Mouse (Mus musculus) limb, embryonic 15.5 days (tissue): ENCODE measurements around the gene Zfp768. TPM values are rescaled to one million over a fixed set of nuclear protein-coding genes. Genes with fewer than 3 reads are reported as not detected.
"Not testable (repeated sequence)": the region's sequence is repeated elsewhere in the genome, so short reads cannot be mapped to it uniquely, and the experiment has no call there.

ENCODE experiments used
- ATAC-seq: fragments of 200-750 bp; cut with Nextera tagmentation; 2 replicates; pipeline ENCODE4 v1.8.0; 2017; ENCODE audit warnings: low read depth, moderate TSS enrichment; ENCODE audit not compliant: insufficient number of reproducible peaks, low FRiP score, low TSS enrichment
- H3K27ac ChIP-seq: fragments of 300-500 bp; sonication (generic); 2 replicates; pipeline ENCODE4 v1.5.1; 2015; ENCODE audit warnings: moderate library complexity, mild to moderate bottlenecking, inconsistent platforms
- H3K27me3 ChIP-seq: fragments of 300-500 bp; sonication (generic); 2 replicates; pipeline ENCODE4 v1.6.1; 2015; ENCODE audit warnings: inconsistent platforms
- H3K36me3 ChIP-seq: fragments of 300-500 bp; sonication (generic); 2 replicates; pipeline ENCODE4 v1.6.1; 2015; ENCODE audit warnings: inconsistent platforms
- H3K4me1 ChIP-seq: fragments of 300-500 bp; sonication (generic); 2 replicates; pipeline ENCODE4 v1.6.1; 2015; ENCODE audit warnings: inconsistent platforms
- H3K4me2 ChIP-seq: fragments of 300-500 bp; sonication (generic); 2 replicates; pipeline ENCODE4 v1.6.1; 2015; ENCODE audit warnings: mild to moderate bottlenecking, inconsistent platforms
- H3K4me3 ChIP-seq: fragments of 300-500 bp; sonication (generic); 2 replicates; pipeline ENCODE4 v1.5.1; 2015; ENCODE audit warnings: mild to moderate bottlenecking, inconsistent platforms
- H3K9ac ChIP-seq: fragments of 300-500 bp; sonication (generic); 2 replicates; pipeline ENCODE4 v1.6.1; 2015; ENCODE audit warnings: inconsistent platforms
- H3K9me3 ChIP-seq: fragments of 300-500 bp; sonication (generic); 2 replicates; pipeline ENCODE4 v1.6.1; 2016; ENCODE audit warnings: inconsistent platforms
- WGBS: fragments of 180-500 bp; shearing (Covaris S2); methylation state at CpG from one replicate; pipeline ENCODE4 v1.1.7; 2015; 5-methylcytosine and 5-hydroxymethylcytosine counted together
- polyA plus RNA-seq: library from polyadenylated mRNA; unstranded; fragments of >200 nt; fragmentation: Nextera tagmentation; extraction: Ambion mirVana; gene quantifications from 2 replicates; pipeline ENCODE4 v1.2.1, GENCODE M21; 2015

Gene Zfp768
- polyA plus RNA-seq = 14.3 and 16.4 TPM in 2 replicates

DNA sequence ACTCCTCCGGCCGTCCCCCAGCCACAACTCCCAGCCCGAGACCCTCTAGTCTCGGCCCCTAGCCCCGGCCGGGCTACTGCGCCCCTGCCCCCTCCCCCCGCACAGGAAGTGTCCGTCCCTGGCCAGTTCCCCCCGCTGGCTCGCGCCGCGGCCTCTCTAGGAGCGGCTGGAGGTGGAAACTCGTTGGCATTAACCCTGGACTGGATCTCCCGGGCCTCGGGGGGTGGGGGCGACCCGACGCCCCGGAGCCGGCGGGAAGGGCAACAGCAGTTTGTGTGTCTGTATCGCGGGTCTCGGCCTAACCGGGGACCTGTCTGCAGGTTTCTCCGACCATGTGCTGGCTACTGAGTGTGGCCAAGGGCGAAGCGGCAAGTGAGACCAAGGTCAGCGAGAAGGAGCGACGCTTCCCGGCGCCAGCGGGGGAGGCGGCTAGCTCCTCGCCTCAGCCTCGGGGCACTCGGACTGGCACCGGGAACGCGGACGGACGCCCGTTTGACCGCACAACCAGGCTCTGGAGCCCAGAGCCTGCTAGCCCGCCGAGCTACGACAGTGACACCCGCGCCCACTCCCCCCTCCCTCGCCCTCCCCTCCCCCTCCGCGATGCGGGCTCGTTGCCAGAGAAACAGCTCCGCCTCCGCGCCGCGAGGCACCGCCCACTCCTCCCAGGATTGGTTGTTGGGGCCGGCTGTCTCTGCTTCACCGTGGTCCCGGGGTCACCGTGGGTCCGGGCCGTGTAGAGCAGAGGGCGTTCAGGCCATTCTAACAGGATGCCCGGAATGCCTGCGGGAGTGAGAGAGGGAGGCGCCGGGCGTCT is at the start of gene Zfp768:
TSS of gene Zfp768 (minus strand) at position 78 of the 814 bp plus-strand sequence.
- no peaks in the 10 kb centered on the region for H3K27me3 ChIP-seq
- no peaks in the 10 kb centered on the region for H3K9me3 ChIP-seq
- peak within 1 kb of the TSS; percentile 65 for H3K4me2 ChIP-seq
- H3K4me3 ChIP-seq = peak within 1 kb of the TSS; percentile 92
- H3K4me1 ChIP-seq = peaks cover 25% of the 10 kb centered on the region
- peak; percentile 88 for ATAC-seq
- peak within 1 kb of the TSS; percentile 90 for H3K9ac ChIP-seq
- H3K36me3 ChIP-seq = peaks cover 26% of the 10 kb centered on the region
- WGBS = under 1% methylated on average over 76 of the region's 76 CpGs
- peak within 1 kb of the TSS; percentile 96 for H3K27ac ChIP-seq

DNA sequence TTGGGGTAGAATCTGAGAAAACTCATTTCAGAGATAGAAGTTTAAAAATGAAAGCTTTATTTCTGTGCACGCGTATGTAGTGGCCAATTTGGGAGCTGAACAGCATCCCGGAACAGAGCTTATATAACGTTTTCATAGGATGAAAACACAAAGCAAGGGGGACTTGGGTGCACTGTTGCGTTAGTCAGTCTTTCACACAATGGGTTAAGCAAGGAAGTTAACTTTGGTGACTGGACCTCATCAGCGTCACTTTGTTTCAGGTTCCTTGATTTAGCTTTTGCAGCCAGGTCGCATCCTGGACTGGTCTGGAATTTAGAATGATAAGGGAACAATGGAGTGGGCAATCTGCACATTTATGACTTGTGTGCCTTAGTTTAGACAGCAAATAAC is 48.5 kb upstream of the Zfp768 start:
- peaks cover 7% of the 10 kb centered on the region for H3K4me1 ChIP-seq
- WGBS = 13% methylated on average over 7 of the region's 7 CpGs
- H3K9ac ChIP-seq = peak overlapping the region; percentile 17; the same call in 1 of the 2 replicates
- H3K27me3 ChIP-seq = no peaks in the 10 kb centered on the region
- peak overlapping the region; percentile 68 for H3K4me3 ChIP-seq
- H3K36me3 ChIP-seq = peaks cover 11% of the 10 kb centered on the region
- peak overlapping the region; percentile 81 for H3K4me2 ChIP-seq
- H3K9me3 ChIP-seq = no peaks in the 10 kb centered on the region
- ATAC-seq = no peak
- peak overlapping the region; percentile 90 for H3K27ac ChIP-seq

GRCm38 (mm10) chr7:127393157-127393943 is 48.0 kb upstream of the Zfp768 start, which contains the start of gene E430018J23Rik:
Gene E430018J23Rik (minus strand): TSS chr7:127393629.
- Histone ChIP-seq H3K4me2 (peak within 1 kb of the TSS; percentile 81), H3K9ac (peak within 1 kb of the TSS; percentile 76), H3K4me1 (peaks cover 7% of the 10 kb centered on the region), H3K27me3 (no peaks in the 10 kb centered on the region), H3K4me3 (peak within 1 kb of the TSS; percentile 68), H3K36me3 (peaks cover 11% of the 10 kb centered on the region), H3K9me3 (no peaks in the 10 kb centered on the region), H3K27ac (peak within 1 kb of the TSS; percentile 90)
- under 1% methylated on average over 45 of the region's 45 CpGs for WGBS
- peak; percentile 89 for ATAC-seq

DNA sequence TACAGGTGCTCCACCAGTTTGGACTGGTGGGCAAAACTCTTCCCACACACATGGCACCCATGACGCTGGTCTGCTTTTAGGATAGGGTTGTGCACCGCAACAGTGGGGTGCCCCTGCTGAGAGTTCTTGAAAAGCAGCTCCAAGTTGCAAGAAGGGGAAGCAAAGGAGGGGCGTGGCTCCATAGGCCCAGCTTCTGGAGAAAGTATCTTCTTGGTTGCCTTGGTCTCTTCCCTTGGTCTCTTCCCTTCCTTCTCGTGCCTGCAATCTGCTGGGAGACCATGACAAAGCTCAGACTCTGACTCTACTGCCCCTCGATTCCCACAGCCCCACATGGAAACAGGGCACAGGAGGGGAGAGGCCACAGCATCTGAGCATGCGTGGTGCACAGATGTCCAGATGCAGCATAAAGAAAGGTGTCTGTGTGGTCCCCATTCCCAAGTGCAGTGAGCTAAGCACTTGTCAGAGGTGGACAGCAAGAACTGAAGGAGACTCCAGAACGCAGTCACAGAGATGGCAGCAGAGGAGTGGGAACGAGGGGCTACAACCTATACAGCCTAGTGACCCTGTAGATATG is 46.9 kb upstream of the Zfp768 start:
- 84% methylated on average over 8 of the region's 8 CpGs for WGBS

DNA sequence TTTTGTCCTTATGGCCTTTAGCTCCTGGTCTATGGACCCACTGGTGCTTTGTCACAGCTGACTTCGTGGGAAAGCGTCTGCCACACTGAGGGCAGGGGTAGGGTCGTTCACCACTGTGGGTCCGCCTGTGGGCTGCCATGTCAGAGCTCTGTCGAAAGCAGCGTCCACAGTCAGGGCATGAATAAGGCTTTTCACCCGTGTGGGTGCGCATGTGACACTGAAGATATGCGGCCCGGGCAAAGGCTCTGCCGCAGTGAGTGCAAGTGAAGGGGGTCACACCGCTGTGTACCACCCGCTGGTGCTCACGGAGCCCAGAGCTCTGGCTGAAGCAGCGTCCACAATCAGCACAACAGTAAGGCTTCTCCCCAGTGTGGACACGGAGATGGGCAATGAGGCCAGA is 46.1 kb upstream of the Zfp768 start:
- peaks cover 7% of the 10 kb centered on the region for H3K4me1 ChIP-seq
- no peaks in the 10 kb centered on the region for H3K9me3 ChIP-seq
- H3K27ac ChIP-seq = no peak overlapping the region
- no peak overlapping the region for H3K4me3 ChIP-seq
- no peak overlapping the region for H3K9ac ChIP-seq
- no peaks in the 10 kb centered on the region for H3K27me3 ChIP-seq
- no peak overlapping the region for H3K4me2 ChIP-seq
- 94% methylated on average over 16 of the region's 16 CpGs for WGBS
- peaks cover 11% of the 10 kb centered on the region for H3K36me3 ChIP-seq
- ATAC-seq = no peak

More for the DNA sequence above, 46.9 kb upstream of the Zfp768 start:
- Histone ChIP-seq H3K27me3 (no peaks in the 10 kb centered on the region), H3K9me3 (no peaks in the 10 kb centered on the region), H3K4me1 (peaks cover 7% of the 10 kb centered on the region), H3K4me3 (peak overlapping the region; percentile 68), H3K9ac (peak overlapping the region; percentile 17; the same call in 1 of the 2 replicates), H3K27ac (0 out of 2 replicates have a peak overlapping the region, but pooled peaks have one; percentile 90), H3K4me2 (peak overlapping the region; percentile 81), H3K36me3 (peaks cover 11% of the 10 kb centered on the region)
- ATAC-seq = no peak

DNA sequence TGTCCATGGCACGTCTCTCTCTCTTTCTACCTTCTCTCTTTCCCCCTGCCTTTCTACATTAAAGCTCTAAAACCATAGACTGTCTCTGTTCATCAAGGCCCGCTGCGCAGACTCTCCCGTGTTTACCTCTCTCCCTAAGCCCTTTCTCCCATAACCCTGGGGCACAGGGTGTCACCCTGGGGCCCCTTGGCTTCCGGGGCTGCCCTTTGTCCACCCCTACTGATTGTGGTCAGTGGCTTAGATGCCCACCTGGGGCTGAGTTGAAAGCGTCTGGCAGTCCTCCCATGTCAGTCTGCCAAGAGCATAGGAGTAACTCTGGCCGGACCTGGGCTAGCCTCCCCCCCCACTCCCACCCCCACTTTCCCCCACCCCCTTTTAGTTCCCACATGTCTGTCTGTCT is 44.9 kb upstream of the Zfp768 start:
- Histone ChIP-seq H3K9ac (no peak overlapping the region), H3K4me1 (peaks cover 7% of the 10 kb centered on the region), H3K27ac (no peak overlapping the region), H3K4me3 (no peak overlapping the region), H3K27me3 (no peaks in the 10 kb centered on the region), H3K9me3 (no peaks in the 10 kb centered on the region), H3K36me3 (peaks cover 15% of the 10 kb centered on the region), H3K4me2 (no peak overlapping the region)
- WGBS = 82% methylated on average over 7 of the region's 7 CpGs
- no peak for ATAC-seq

DNA sequence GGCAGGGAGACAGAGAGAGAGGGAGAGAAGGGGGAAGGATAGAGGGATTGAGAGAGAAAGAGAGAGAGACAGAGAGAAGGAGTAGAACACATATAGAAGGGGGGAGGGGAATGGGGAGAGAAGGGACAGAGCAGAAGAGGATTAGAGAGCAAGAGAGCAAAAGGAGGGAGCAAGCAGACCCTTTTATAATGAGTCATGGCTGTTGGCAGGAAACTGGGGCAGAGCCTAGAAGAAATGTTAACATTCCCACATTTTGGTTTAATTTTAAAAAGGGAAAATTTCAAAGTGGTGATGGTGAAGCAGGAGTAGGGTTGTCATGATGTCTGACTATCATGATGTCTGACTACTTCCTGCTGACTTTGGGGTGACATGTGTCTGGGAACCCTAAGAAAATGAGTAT is 42.8 kb upstream of the Zfp768 start:
- H3K27ac ChIP-seq, H3K4me1 ChIP-seq, H3K9ac ChIP-seq, H3K27me3 ChIP-seq, H3K4me2 ChIP-seq, H3K4me3 ChIP-seq, H3K9me3 ChIP-seq, ATAC-seq: not testable (repeated sequence)
- H3K36me3 ChIP-seq = peaks cover 25% of the 10 kb centered on the region

- H3K27me3 ChIP-seq = no peaks in the 10 kb centered on the region
- H3K27ac ChIP-seq = 0 out of 2 replicates have a peak within 1 kb of the TSS, but pooled peaks have one; percentile 27
- no peaks in the 10 kb centered on the region for H3K4me1 ChIP-seq
- H3K4me2 ChIP-seq = peak within 1 kb of the TSS; percentile 67
- peaks cover 7% of the 10 kb centered on the region; the same call in 1 of the 2 replicates for H3K9me3 ChIP-seq
- peak within 1 kb of the TSS; percentile 47 for H3K9ac ChIP-seq
- peak within 1 kb of the TSS; percentile 55 for H3K4me3 ChIP-seq
- 15% methylated on average over 38 of the region's 38 CpGs for WGBS
- peak; percentile 87 for ATAC-seq
- peaks cover 21% of the 10 kb centered on the region for H3K36me3 ChIP-seq
These were observed 41.4 kb upstream of the Zfp768 start, which contains the start of gene 9130019O22Rik for GRCm38 (mm10) chr7:127386641-127387392. Gene 9130019O22Rik (minus strand): TSS chr7:127387166.

DNA sequence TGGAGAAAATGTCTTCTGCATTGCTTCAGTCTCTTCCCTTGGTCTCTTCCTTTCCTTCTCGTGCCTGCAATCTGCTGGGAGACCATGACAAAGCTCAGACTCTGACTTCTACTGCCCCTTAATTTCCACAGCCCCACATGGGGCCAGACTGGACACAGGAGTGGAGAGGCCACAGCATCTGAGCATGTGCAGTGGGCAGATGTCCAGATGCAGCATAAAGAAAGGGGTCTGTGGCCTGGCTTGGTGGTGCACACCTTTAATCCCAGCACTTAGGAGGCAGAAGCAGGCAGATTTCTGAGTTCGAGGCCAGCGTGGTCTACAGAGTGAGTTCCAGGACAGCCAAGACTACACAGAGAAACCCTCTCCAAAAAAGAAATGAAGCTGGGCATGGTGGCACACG is 40.2 kb upstream of the Zfp768 start:
- peaks cover 14% of the 10 kb centered on the region for H3K36me3 ChIP-seq
- not testable (repeated sequence) for H3K4me2 ChIP-seq, H3K27me3 ChIP-seq, H3K27ac ChIP-seq, ATAC-seq, H3K9ac ChIP-seq, H3K4me3 ChIP-seq, H3K9me3 ChIP-seq, H3K4me1 ChIP-seq
- 97% methylated on average over 4 of the region's 4 CpGs for WGBS

DNA sequence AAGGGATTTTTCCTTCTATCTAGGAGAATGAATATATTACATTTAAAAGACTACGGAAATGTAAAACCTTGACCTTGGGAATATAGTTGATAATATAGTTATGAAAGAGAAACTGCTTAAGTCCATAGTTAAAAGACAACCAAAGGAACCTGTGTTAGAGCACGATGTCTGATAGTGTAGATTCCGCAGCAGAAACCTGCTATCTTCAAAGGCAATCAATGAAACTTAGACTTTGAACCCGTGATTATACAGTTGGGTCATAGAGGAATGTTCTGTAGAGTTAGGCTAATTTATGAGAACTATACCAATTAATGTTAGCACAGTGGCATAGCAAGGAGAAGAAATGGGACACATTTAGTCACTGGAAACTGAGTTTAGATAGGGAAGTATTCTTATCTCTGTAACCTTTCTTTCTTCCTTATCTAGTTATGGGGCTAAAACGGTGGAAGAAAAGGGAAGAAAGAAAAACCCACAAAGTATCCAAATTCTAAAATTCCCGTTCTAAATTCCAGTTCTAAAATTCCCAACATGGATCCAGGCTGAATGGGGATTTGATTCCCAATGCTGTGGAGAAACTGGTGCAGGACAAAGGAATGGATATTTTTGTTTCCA is 33.0 kb upstream of the Zfp768 start:
- Histone ChIP-seq H3K36me3 (peaks cover 9% of the 10 kb centered on the region), H3K4me1 (0 out of 2 replicates have a peak, but pooled peaks cover 2% of the 10 kb centered on the region), H3K9ac (no peak overlapping the region), H3K27ac (no peak overlapping the region), H3K4me2 (no peak overlapping the region), H3K4me3 (no peak overlapping the region), H3K27me3 (no peaks in the 10 kb centered on the region), H3K9me3 (no peaks in the 10 kb centered on the region)
- 71% methylated on average over 6 of the region's 6 CpGs for WGBS
- ATAC-seq = no peak
